Mouse (Mus musculus) heart, embryonic 12.5 days (tissue): ENCODE results near the gene Entpd3. TPM values are rescaled to one million over a fixed set of nuclear protein-coding genes. Genes with fewer than 3 reads are reported as not detected.

Experiments used
- ATAC-seq: fragments of 200-750 bp; cut with Nextera tagmentation; 2 replicates; pipeline ENCODE4 v1.8.0; 2017; ENCODE audit warnings: moderate TSS enrichment, moderate library complexity; ENCODE audit not compliant: insufficient number of reproducible peaks, low FRiP score
- H3K27ac ChIP-seq: fragments of 300-500 bp; sonication (generic); 2 replicates; pipeline ENCODE4 v1.5.1; 2016; ENCODE audit warnings: mild to moderate bottlenecking, moderate library complexity; ENCODE audit not compliant: poor library complexity, severe bottlenecking
- H3K27me3 ChIP-seq: fragments of 300-500 bp; sonication (generic); replicated peaks from 2 replicates; pipeline ENCODE4 v1.6.1; 2016; ENCODE audit warnings: mild to moderate bottlenecking, moderate library complexity
- H3K36me3 ChIP-seq: fragments of 300-500 bp; sonication (generic); 2 replicates; pipeline ENCODE4 v1.6.1; 2016; ENCODE audit warnings: mild to moderate bottlenecking, moderate library complexity
- H3K4me1 ChIP-seq: fragments of 300-500 bp; sonication (generic); replicated peaks from 2 replicates; pipeline ENCODE4 v1.6.1; 2016; ENCODE audit warnings: mild to moderate bottlenecking
- H3K4me2 ChIP-seq: fragments of 300-500 bp; sonication (generic); 2 replicates; pipeline ENCODE4 v1.6.1; 2016; ENCODE audit warnings: mild to moderate bottlenecking, moderate library complexity
- H3K4me3 ChIP-seq: fragments of 300-500 bp; sonication (generic); 2 replicates; pipeline ENCODE4 v1.5.1; 2016; ENCODE audit warnings: mild to moderate bottlenecking
- H3K9ac ChIP-seq: fragments of 300-500 bp; sonication (generic); 2 replicates; pipeline ENCODE4 v1.6.1; 2016; ENCODE audit warnings: mild to moderate bottlenecking, moderate library complexity
- H3K9me3 ChIP-seq: fragments of 300-500 bp; sonication (generic); replicated peaks from 2 replicates; pipeline ENCODE4 v1.6.1; 2016; ENCODE audit warnings: mild to moderate bottlenecking, moderate library complexity
- WGBS: fragments of 180-500 bp; shearing (Covaris S2); methylation state at CpG from one replicate; pipeline ENCODE4 v1.1.7; 2016; 5-methylcytosine and 5-hydroxymethylcytosine counted together
- polyA plus RNA-seq: library from polyadenylated mRNA; unstranded; fragments of >200 nt; fragmentation: Nextera tagmentation; extraction: Ambion mirVana; gene quantifications from 2 replicates; pipeline ENCODE4 v1.2.1, GENCODE M21; 2016

The Entpd3 gene
- polyA plus RNA-seq, 1 experiment from 2014 or later, result 0.14 TPM

GRCm38 (mm10) chr9:120602839-120603511 is 63.4 kb downstream of the Entpd3 start:
- Histone ChIP-seq H3K9me3 (peaks cover 8% of the 10 kb centered on the region), H3K4me3 (0 out of 2 replicates have a peak overlapping the region, but pooled peaks have one; percentile 1), H3K27ac (no peak overlapping the region), H3K36me3 (no peaks in the 10 kb centered on the region), H3K27me3 (no peaks in the 10 kb centered on the region), H3K9ac (peak overlapping the region; percentile 43; the same call in 1 of the 2 replicates), H3K4me1 (peaks cover 12% of the 10 kb centered on the region), H3K4me2 (peak overlapping the region; percentile 50)
- ATAC-seq, result peak; percentile 87
- 7% methylated on average over 23 of the region's 23 CpGs for WGBS

GRCm38 (mm10) chr9:120603512-120603908 is 63.9 kb downstream of the Entpd3 start:
- no peak overlapping the region for H3K4me3 ChIP-seq
- 28% methylated on average over 10 of the region's 10 CpGs for WGBS
- no peak overlapping the region for H3K27ac ChIP-seq
- H3K4me2 ChIP-seq, result peak overlapping the region; percentile 50
- H3K4me1 ChIP-seq, result peaks cover 12% of the 10 kb centered on the region
- ATAC-seq, result no peak
- H3K9me3 ChIP-seq, result peaks cover 11% of the 10 kb centered on the region
- H3K9ac ChIP-seq, result peak overlapping the region; percentile 43; the same call in 1 of the 2 replicates
- no peaks in the 10 kb centered on the region for H3K27me3 ChIP-seq
- H3K36me3 ChIP-seq, result no peaks in the 10 kb centered on the region

GRCm38 (mm10) chr9:120603956-120604355 is 64.3 kb downstream of the Entpd3 start:
- no peaks in the 10 kb centered on the region for H3K36me3 ChIP-seq
- H3K9ac ChIP-seq, result no peak overlapping the region
- H3K9me3 ChIP-seq, result peaks cover 11% of the 10 kb centered on the region
- H3K4me3 ChIP-seq, result no peak overlapping the region
- H3K27ac ChIP-seq, result no peak overlapping the region
- 43% methylated on average over 12 of the region's 12 CpGs for WGBS
- peaks cover 12% of the 10 kb centered on the region for H3K4me1 ChIP-seq
- no peak for ATAC-seq
- H3K27me3 ChIP-seq, result no peaks in the 10 kb centered on the region
- peak overlapping the region; percentile 50; the same call in 1 of the 2 replicates for H3K4me2 ChIP-seq

- no peak for ATAC-seq
- no peak overlapping the region for H3K9ac ChIP-seq
- no peaks in the 10 kb centered on the region for H3K36me3 ChIP-seq
- no peak overlapping the region for H3K4me3 ChIP-seq
- no peaks in the 10 kb centered on the region for H3K4me1 ChIP-seq
- H3K9me3 ChIP-seq, result peaks cover 11% of the 10 kb centered on the region
- no peak overlapping the region for H3K4me2 ChIP-seq
- no peaks in the 10 kb centered on the region for H3K27me3 ChIP-seq
- H3K27ac ChIP-seq, result no peak overlapping the region
These were observed 71.4 kb downstream of the Entpd3 start for GRCm38 (mm10) chr9:120611055-120611454.

- WGBS, result 88% methylated on average over 6 of the region's 6 CpGs
- H3K4me2 ChIP-seq, result no peak overlapping the region
- ATAC-seq, result no peak
- H3K9me3 ChIP-seq, result no peaks in the 10 kb centered on the region
- H3K36me3 ChIP-seq, result no peaks in the 10 kb centered on the region
- no peak overlapping the region for H3K4me3 ChIP-seq
- H3K4me1 ChIP-seq, result no peaks in the 10 kb centered on the region
- peaks cover 8% of the 10 kb centered on the region for H3K27me3 ChIP-seq
- no peak overlapping the region for H3K27ac ChIP-seq
- H3K9ac ChIP-seq, result no peak overlapping the region
These were observed 74.4 kb downstream of the Entpd3 start for GRCm38 (mm10) chr9:120614059-120614458.

Other genes with a start within 250 kb of the Entpd3 start
- 0.95 and 1.1 TPM in 2 replicates for gene Myrip, start 238.3 kb upstream of the Entpd3 start, polyA plus RNA-seq
- 153 and 157 TPM in 2 replicates for gene Eif1b, start 47.6 kb upstream of the Entpd3 start, polyA plus RNA-seq
- 476 and 492 TPM in 2 replicates for gene Rpl14, start 31.6 kb downstream of the Entpd3 start, polyA plus RNA-seq